Mouse (Mus musculus): ENCODE data around the gene Acss2.

DNA sequence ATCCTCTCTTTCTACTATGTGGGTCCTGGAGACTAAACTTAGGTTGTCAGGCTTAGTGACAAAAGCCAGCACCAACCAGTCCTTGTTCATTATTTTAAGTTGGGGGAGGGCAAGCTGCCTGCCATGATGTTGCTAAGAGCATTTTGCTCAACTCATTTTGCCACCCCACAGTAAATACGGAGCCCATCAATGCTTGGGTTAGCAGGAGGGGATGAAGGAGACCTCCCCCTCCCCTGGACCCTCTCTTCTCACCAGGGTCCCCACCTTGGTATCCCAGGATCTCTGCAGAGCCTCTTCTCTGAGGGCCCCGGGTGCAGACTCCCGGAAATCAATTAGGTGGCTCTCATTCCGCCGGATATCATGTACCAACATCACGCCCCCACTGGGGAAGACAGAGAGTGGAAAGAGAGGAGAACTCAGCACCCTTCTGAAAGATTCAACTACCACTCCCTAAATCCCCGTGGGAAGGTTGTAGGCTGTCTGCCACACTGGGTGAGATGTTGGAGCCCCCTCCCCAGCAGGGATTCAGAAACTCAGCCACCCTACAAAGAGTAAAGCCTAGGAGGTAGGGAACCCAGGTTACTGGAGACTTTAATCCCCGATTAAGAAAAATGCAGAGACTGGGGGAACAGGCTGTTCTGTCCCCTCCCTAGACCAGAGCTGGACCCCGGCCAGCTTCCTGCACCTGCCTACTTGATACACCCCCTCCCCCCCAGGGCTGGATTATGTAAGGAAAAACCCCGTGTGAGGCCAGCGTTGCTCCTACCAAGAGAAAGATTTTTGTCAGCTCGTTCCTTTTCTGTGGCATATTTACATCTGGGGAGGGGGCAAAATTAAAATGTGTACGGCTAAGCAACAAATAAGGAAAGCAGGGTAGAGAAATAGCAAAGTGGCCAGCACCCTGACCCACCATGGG is 13.1 kb upstream of the Acss2 start:
- TF ChIP-seq POLR2A (IDR thresholded peaks at IDR 0.05; ENCODE audit: borderline replicate concordance, insufficient read depth, low read length) (no peak), CTCF (IDR thresholded peaks at IDR 0.05; ENCODE audit: borderline replicate concordance, insufficient read depth, low read depth, low read length) (no peak)

All from cerebellum, adult 2 months (tissue).